Mouse (Mus musculus): Measurements from ENCODE around the gene Tsga10. TPM values are rescaled to one million over a fixed set of nuclear protein-coding genes. Genes with fewer than 3 reads are reported as not detected.
"Not testable (repeated sequence)": the region's sequence is repeated elsewhere in the genome, so short reads cannot be mapped to it uniquely, and the experiment has no call there.

The Tsga10 gene
- polyA plus RNA-seq, 1 experiment from 2014 or later = 18.3 TPM

DNA sequence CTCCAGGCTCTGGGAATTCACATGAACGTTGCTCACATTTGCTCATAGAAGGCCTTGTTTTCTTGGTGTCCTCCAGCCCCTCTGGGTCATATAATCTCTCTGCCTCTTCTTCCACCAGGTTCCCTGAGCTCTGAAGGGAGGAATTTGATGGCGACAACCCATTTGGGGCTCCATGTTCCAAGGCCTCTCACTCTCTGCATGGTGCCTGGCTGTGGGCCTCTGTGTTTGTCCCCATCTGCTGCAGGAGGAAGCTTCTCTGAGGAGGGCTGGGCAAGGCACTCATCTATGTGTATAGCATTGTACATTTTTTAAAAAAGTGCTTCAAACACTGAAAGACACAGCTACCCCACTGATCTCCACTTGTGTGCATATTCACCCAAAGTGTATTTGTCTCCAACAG lies 34.5 kb downstream of the Tsga10 start:
- H3K36me3 ChIP-seq (replicated peaks) = peaks cover 10% of the 10 kb centered on the region
- no peak for ATAC-seq (ENCODE audit: low FRiP score)
- H3K27ac ChIP-seq = no peak overlapping the region
- 70% methylated on average over 2 of the region's 2 CpGs for WGBS
- H3K4me2 ChIP-seq = no peak overlapping the region
- H3K27me3 ChIP-seq = no peaks in the 10 kb centered on the region
- no peaks in the 10 kb centered on the region for H3K9me3 ChIP-seq
- no peak overlapping the region for H3K4me3 ChIP-seq (replicated peaks)
- no peaks in the 10 kb centered on the region for H3K4me1 ChIP-seq
- no peak overlapping the region for H3K9ac ChIP-seq

DNA sequence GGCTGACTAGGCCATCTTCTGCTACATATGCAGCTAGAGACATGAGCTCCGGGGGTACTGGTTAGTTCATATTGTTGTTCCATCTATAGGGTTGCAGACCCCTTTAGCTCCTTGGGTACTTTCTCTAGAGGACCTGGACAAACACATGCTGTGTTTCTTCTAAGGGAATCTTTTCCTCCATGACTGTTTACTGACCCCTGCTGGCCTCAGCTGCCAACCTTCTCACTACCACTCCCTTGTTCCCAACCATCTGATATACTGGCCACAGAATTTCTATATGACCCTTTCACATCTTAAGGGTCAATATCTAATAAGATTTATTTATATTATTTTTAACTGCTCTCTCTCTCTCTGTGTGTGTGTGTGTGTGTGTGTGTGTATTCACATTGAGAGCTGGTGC lies 63.9 kb downstream of the Tsga10 start:
- not testable (repeated sequence) for H3K9ac ChIP-seq; H3K4me1 ChIP-seq; ATAC-seq (ENCODE audit: low FRiP score); H3K36me3 ChIP-seq (replicated peaks); H3K27ac ChIP-seq; H3K27me3 ChIP-seq; H3K4me2 ChIP-seq; H3K4me3 ChIP-seq (replicated peaks); H3K9me3 ChIP-seq
- WGBS = 86% methylated on average over 1 of the region's 1 CpGs

DNA sequence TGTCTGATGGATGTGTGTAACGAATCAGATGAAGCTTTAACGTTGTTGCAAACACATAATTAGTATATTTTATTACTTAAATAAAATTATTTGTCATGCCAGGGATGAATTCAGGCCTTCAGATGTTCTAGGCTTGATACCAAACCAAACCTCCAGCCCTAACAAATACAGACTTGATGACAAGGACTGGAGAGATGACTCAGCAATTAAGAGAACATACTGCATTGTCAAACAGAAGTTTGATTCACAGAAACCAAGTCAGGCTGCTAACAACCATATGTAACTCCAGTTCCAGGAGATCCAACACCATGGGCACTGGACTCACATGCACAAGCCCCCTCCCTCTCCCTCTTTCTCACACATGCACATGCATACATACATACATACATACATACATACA lies 65.9 kb downstream of the Tsga10 start:
- 93% methylated on average over 2 of the region's 2 CpGs for WGBS
- no peak for ATAC-seq (ENCODE audit: low FRiP score)
- H3K36me3 ChIP-seq (replicated peaks) = no peaks in the 10 kb centered on the region
- H3K4me3 ChIP-seq (replicated peaks) = no peak overlapping the region
- H3K27me3 ChIP-seq = no peaks in the 10 kb centered on the region
- H3K4me1 ChIP-seq = no peaks in the 10 kb centered on the region
- no peak overlapping the region for H3K27ac ChIP-seq
- H3K4me2 ChIP-seq = no peak overlapping the region
- no peaks in the 10 kb centered on the region for H3K9me3 ChIP-seq
- no peak overlapping the region for H3K9ac ChIP-seq

DNA sequence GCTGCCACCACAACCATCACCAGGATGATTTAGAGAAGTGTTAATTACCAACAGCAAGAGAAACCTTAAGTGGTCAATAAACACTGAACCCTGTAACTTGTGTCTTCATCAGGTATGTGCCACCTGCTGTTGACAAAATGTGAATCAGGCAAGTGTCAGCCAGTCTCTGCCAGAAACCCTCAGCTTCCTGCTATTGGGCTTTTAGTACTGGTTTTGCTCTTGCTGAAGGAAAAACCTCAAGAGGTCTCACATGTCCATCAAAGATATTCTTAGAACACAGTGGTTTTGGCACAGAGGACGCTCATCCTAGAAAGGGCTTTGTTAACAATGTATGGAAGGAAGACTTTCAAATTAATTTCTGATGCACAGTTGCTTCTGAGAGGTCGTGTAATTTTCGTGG lies 66.7 kb downstream of the Tsga10 start:
- no peak overlapping the region for H3K9ac ChIP-seq
- no peak for ATAC-seq (ENCODE audit: low FRiP score)
- H3K4me3 ChIP-seq (replicated peaks) = no peak overlapping the region
- no peaks in the 10 kb centered on the region for H3K4me1 ChIP-seq
- 73% methylated on average over 3 of the region's 3 CpGs for WGBS
- H3K4me2 ChIP-seq = no peak overlapping the region
- H3K9me3 ChIP-seq = no peaks in the 10 kb centered on the region
- H3K27ac ChIP-seq = no peak overlapping the region
- no peaks in the 10 kb centered on the region for H3K36me3 ChIP-seq (replicated peaks)
- H3K27me3 ChIP-seq = no peaks in the 10 kb centered on the region

DNA sequence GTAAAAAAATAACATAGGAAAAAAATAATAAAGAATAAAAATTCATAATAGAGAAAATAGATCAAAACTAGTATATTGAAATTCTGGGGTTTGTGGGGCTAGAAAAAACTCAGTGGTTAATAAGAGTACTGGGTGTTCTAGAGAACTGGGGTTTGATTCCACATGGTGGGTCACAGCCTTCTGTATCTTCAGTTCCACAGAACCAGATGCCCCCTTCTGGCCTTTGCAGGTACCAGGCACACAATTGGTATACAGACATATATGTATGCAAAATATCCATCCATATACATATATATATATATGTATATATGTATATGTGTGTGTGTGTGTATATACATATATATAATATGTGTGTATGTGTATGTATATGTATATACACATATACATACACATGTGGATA lies 106.8 kb downstream of the Tsga10 start:
- H3K27me3 ChIP-seq = no peaks in the 10 kb centered on the region
- no peak overlapping the region for H3K9ac ChIP-seq
- no peak overlapping the region for H3K27ac ChIP-seq
- no peaks in the 10 kb centered on the region for H3K9me3 ChIP-seq
- H3K36me3 ChIP-seq (replicated peaks) = no peaks in the 10 kb centered on the region
- no peak overlapping the region for H3K4me2 ChIP-seq
- ATAC-seq (ENCODE audit: low FRiP score) = no peak
- H3K4me3 ChIP-seq (replicated peaks) = no peak overlapping the region
- H3K4me1 ChIP-seq = no peaks in the 10 kb centered on the region

DNA sequence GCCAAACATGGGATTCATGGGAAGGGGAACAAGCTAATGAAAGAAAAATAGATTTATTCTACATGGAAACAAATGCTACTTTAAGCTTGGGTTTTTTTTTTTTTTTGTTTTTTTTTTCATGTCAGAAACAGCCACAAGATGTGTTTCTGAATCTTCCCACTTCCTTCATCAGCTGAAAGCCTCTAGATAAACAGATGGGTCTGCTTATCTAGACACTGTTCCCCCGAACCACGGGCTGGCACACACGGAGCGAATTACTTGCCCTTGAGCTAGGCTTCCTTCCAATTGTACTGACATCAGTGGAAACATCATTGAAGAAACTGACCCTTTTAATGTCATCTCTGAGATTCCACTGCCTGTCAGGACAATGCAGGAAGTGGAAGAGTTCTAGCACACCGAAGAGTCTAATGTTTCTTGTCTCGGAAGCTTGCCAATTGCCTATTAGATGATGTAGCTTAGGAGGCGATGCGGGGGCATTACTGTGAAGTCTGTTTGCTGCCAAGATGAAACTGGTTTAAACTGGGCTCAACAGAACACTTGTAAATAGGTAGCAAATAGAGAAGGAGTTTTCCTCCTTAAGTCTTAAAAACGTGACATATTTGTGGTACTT lies 121.5 kb downstream of the Tsga10 start:
- no peak for ATAC-seq (ENCODE audit: low FRiP score)
- Histone ChIP-seq H3K4me3 (replicated peaks) (no peak overlapping the region), H3K9ac (no peak overlapping the region), H3K27ac (no peak overlapping the region), H3K4me2 (no peak overlapping the region), H3K4me1 (peaks cover 10% of the 10 kb centered on the region), H3K9me3 (no peaks in the 10 kb centered on the region), H3K27me3 (no peaks in the 10 kb centered on the region), H3K36me3 (replicated peaks) (no peaks in the 10 kb centered on the region)
- WGBS = 90% methylated on average over 9 of the region's 9 CpGs

DNA sequence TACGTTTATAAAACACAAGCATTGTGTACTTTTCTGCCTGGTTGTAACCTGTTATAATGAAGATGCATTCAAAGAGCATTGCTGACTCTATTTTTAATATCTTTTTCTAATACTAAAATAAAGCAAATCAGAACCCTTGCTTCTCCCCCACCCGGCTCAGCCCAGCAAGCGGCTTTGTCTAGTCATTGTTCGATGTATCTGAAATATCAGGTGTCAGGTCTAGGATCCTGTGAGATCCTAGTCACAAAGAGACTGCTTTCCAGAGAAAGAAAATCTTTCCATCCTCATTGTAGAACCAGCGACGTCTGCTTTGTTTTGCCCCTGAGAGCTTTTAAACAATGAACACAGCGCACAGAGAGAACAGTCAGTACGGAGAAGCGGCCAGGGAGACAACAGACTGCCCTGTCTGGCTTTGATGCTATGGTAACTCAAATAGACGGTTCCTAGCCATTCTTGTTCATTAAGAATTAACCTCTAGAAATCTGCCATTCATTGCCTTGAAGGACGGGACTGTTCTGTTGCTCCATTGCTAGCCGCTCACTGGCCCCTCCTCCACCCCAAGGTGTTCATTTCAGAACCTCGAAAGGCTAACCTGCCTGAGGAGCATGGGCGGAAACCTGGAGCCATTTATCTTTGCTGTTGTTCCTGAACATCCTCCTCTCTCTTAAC lies 123.5 kb downstream of the Tsga10 start:
- ATAC-seq (ENCODE audit: low FRiP score) = peak; percentile 36; the same call in 1 of the 2 replicates
- 38% methylated on average over 14 of the region's 14 CpGs for WGBS
- Histone ChIP-seq H3K9me3 (no peaks in the 10 kb centered on the region), H3K27ac (no peak overlapping the region), H3K9ac (no peak overlapping the region), H3K4me3 (replicated peaks) (no peak overlapping the region), H3K36me3 (replicated peaks) (no peaks in the 10 kb centered on the region), H3K27me3 (no peaks in the 10 kb centered on the region), H3K4me1 (peaks cover 10% of the 10 kb centered on the region), H3K4me2 (peak overlapping the region; percentile 30; the same call in 1 of the 2 replicates)

DNA sequence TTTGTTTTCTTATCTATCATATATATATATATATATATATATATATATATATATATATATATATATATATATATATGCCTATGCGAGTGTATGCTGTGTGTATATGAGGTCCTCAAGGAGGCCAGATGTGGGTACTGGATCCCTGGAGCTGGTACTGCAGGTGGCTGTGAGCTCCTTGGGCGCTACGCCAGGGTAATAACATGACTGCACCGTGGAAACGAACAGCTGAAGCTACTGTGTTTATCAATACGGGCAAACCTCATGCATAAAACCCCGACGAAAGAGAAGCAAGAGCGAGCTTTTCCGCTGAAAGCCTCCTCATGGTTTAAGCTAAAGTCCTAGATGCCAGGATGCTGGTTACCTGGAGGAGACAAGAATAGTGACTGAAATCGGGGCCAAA lies 124.1 kb downstream of the Tsga10 start:
- H3K36me3 ChIP-seq (replicated peaks) = no peaks in the 10 kb centered on the region
- no peak for ATAC-seq (ENCODE audit: low FRiP score)
- no peak overlapping the region for H3K27ac ChIP-seq
- H3K9ac ChIP-seq = no peak overlapping the region
- no peak overlapping the region for H3K4me3 ChIP-seq (replicated peaks)
- 82% methylated on average over 11 of the region's 11 CpGs for WGBS
- peaks cover 10% of the 10 kb centered on the region for H3K4me1 ChIP-seq
- H3K4me2 ChIP-seq = no peak overlapping the region
- H3K9me3 ChIP-seq = no peaks in the 10 kb centered on the region
- no peaks in the 10 kb centered on the region for H3K27me3 ChIP-seq

DNA sequence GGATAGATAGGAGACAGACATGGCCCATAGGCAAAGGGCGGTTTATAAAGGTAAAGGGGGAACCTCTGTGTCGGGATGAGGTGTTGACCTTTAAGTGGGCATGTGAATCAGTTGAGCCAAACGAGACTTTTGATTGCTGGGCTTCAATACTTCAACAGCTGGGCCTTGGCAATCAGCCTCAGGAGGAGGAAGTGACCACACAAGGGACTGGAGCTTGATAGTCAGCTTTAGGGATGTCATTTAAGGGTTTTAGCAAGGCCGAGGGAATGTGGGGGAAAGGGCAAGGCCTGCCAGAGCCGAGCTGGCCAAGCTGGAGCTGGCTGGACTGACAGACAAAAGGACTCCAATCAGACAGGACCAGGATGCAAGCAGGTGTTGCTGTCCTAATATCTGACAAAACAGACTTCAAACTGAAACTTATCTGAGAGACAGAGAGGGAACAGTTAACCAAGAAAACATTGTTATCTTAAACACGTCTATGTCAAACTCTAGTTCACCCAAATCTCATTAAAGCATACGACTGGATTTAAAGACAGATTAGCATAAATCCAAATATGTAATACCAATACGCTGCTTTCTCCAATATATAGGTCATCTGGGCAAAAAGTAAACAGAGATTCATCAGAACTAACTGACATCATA lies 125.9 kb downstream of the Tsga10 start:
- 81% methylated on average over 8 of the region's 8 CpGs for WGBS
- Histone ChIP-seq H3K36me3 (replicated peaks) (no peaks in the 10 kb centered on the region), H3K4me2 (no peak overlapping the region), H3K9me3 (no peaks in the 10 kb centered on the region), H3K4me3 (replicated peaks) (no peak overlapping the region), H3K9ac (no peak overlapping the region), H3K27ac (no peak overlapping the region), H3K27me3 (no peaks in the 10 kb centered on the region), H3K4me1 (peaks cover 10% of the 10 kb centered on the region)
- ATAC-seq (ENCODE audit: low FRiP score) = no peak

DNA sequence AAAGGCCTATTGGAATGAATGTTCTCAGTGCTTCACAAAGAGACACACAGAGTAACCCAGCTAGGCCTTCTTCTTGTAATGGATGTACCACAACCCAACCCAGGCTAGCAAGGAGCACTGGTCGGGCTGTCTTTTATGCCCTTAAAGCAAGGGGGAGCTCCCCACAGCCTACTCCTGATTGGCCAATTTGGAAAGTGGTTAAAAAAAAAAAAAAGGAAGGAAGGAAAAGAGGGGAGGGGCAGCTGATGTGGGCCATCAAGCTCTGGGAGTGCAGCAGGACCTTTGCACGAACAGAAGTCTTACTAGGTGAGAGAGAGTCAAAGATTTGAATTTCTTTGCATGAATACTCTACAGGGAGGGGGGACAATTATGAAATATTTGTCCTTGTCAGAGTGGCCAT lies 127.3 kb downstream of the Tsga10 start:
- 63% methylated on average over 2 of the region's 2 CpGs for WGBS
- Histone ChIP-seq H3K9me3 (no peaks in the 10 kb centered on the region), H3K4me1 (peaks cover 10% of the 10 kb centered on the region), H3K36me3 (replicated peaks) (no peaks in the 10 kb centered on the region), H3K4me3 (replicated peaks) (no peak overlapping the region), H3K4me2 (no peak overlapping the region), H3K27ac (no peak overlapping the region), H3K9ac (no peak overlapping the region), H3K27me3 (no peaks in the 10 kb centered on the region)
- ATAC-seq (ENCODE audit: low FRiP score) = no peak

DNA sequence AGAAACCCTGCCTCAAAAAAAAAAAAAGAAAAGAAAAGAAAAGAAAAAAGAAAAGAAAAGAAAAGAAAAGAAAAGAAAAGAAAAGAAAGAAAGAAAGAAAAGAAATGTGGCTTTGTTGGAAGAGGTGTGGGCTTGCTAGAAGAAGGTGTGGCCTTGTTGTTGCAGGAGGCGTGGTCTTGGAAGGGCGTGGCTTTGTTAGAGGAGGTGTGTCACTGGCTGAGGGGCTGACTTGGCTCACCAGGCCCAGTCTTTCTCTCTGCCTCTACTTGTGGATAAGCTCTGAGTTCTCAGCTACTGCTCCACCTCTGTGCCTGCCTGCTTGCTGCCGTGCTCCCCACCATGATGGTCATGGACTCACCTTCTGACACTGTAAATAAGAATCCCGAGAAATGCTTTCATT lies 129.2 kb downstream of the Tsga10 start:
- H3K27ac ChIP-seq = no peak overlapping the region
- WGBS = 85% methylated on average over 4 of the region's 4 CpGs
- no peaks in the 10 kb centered on the region for H3K27me3 ChIP-seq
- no peak for ATAC-seq (ENCODE audit: low FRiP score)
- H3K9ac ChIP-seq = no peak overlapping the region
- H3K4me2 ChIP-seq = no peak overlapping the region
- H3K4me1 ChIP-seq = no peaks in the 10 kb centered on the region
- no peak overlapping the region for H3K4me3 ChIP-seq (replicated peaks)
- H3K9me3 ChIP-seq = no peaks in the 10 kb centered on the region
- H3K36me3 ChIP-seq (replicated peaks) = no peaks in the 10 kb centered on the region

DNA sequence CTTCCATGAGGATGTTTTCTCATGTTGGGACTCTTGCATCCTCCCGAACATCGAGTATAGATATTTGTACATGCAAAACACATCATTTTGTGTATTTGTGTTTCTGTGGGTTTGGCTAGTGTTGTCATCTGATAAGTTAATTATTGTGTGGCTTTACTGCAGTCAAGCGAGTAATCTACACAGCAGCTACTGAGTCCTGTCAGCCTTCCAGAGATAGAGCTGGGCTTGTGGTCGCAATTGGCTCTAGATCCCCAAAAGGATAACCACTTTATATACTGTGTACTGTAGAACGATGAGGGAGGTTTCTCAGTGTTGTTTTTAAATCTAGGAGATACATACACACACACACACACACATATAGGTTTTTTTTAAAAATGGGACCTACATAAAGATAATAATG lies 130.3 kb downstream of the Tsga10 start:
- H3K27ac ChIP-seq = no peak overlapping the region
- H3K9ac ChIP-seq = no peak overlapping the region
- no peaks in the 10 kb centered on the region for H3K4me1 ChIP-seq
- H3K27me3 ChIP-seq = no peaks in the 10 kb centered on the region
- H3K4me2 ChIP-seq = no peak overlapping the region
- no peak for ATAC-seq (ENCODE audit: low FRiP score)
- H3K9me3 ChIP-seq = no peaks in the 10 kb centered on the region
- 95% methylated on average over 5 of the region's 5 CpGs for WGBS
- H3K36me3 ChIP-seq (replicated peaks) = no peaks in the 10 kb centered on the region
- no peak overlapping the region for H3K4me3 ChIP-seq (replicated peaks)

DNA sequence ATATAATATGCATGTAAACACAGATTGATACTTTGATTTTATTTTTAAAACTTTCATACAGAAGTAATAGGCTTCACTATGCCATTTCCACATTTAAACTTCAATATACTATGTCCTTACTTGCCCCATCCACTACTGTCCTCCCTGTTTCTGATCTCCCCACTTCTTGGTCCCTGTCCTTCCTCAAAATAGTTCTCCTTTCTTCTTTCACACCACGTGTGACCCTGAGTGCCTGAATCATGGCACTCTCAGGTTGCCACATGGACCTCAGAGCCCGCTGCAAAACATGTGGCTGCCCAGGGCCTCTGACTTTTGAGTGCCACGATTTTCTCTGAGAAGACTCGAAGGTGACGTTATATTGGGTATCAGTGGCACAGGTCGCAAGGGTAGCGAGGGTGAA lies 131.4 kb downstream of the Tsga10 start:
- ATAC-seq (ENCODE audit: low FRiP score) = no peak
- 72% methylated on average over 7 of the region's 7 CpGs for WGBS

More for the DNA sequence above, 131.4 kb downstream of the Tsga10 start:
- Histone ChIP-seq H3K27me3 (no peaks in the 10 kb centered on the region), H3K27ac (no peak overlapping the region), H3K4me2 (no peak overlapping the region), H3K36me3 (replicated peaks) (no peaks in the 10 kb centered on the region), H3K4me1 (no peaks in the 10 kb centered on the region), H3K4me3 (replicated peaks) (no peak overlapping the region), H3K9ac (no peak overlapping the region), H3K9me3 (no peaks in the 10 kb centered on the region)
